Mouse (Mus musculus) heart, postnatal 0 days (tissue): ENCODE data around the gene Tmsb15b2. TPM values are rescaled to one million over a fixed set of nuclear protein-coding genes. Genes with fewer than 3 reads are reported as not detected.

Experiments
- ATAC-seq: fragments of 200-750 bp; cut with Nextera tagmentation; 2 replicates; pipeline ENCODE4 v1.8.0; 2017; ENCODE audit warnings: low read depth, moderate number of reproducible peaks, moderate library complexity; ENCODE audit not compliant: insufficient read depth
- DNase-seq: peaks from one replicate; pipeline ENCODE4 v3.0.0-alpha.2; 2016; ENCODE audit warnings: low spot score
- H3K27ac ChIP-seq: fragments of 300-500 bp; sonication (generic); 2 replicates; pipeline ENCODE4 v1.5.1; 2014; ENCODE audit warnings: low read depth, mild to moderate bottlenecking
- H3K27me3 ChIP-seq: fragments of 300-500 bp; sonication (generic); 2 replicates; pipeline ENCODE4 v1.6.1; 2014; ENCODE audit warnings: low read length, mixed read lengths; ENCODE audit not compliant: control insufficient read depth, insufficient read depth
- H3K36me3 ChIP-seq: fragments of 300-500 bp; sonication (generic); replicated peaks from 2 replicates; pipeline ENCODE4 v1.6.1; 2014; ENCODE audit warnings: low read length, mixed read lengths; ENCODE audit not compliant: control insufficient read depth, insufficient read depth
- H3K4me1 ChIP-seq: fragments of 300-500 bp; sonication (generic); 2 replicates; pipeline ENCODE4 v1.6.1; 2014; ENCODE audit warnings: antibody characterized with exemption; ENCODE audit not compliant: control insufficient read depth, insufficient read depth
- H3K4me2 ChIP-seq: fragments of 300-500 bp; sonication (generic); 2 replicates; pipeline ENCODE4 v1.6.1; 2014; ENCODE audit warnings: low read depth, mild to moderate bottlenecking, low read length, moderate library complexity
- H3K4me3 ChIP-seq: fragments of 300-500 bp; sonication (generic); 2 replicates; pipeline ENCODE4 v1.5.1; 2014; ENCODE audit warnings: low read depth, low read length
- H3K9ac ChIP-seq: fragments of 300-500 bp; sonication (generic); replicated peaks from 2 replicates; pipeline ENCODE4 v1.6.1; 2014; ENCODE audit warnings: low read depth, low read length, mixed read lengths
- H3K9me3 ChIP-seq: fragments of 300-500 bp; sonication (generic); replicated peaks from 2 replicates; pipeline ENCODE4 v1.6.1; 2016; ENCODE audit warnings: low read length; ENCODE audit not compliant: control insufficient read depth
- CTCF ChIP-seq: IDR thresholded peaks from 2 replicates; pipeline ENCODE4 v1.5.1; 2016; ENCODE audit warnings: antibody characterized with exemption, control low read depth, low read depth
- EP300 ChIP-seq: IDR thresholded peaks from 2 replicates; pipeline ENCODE4 v1.6.1; 2016; ENCODE audit warnings: antibody characterized with exemption, low read depth
- WGBS: fragments of 180-500 bp; shearing (Covaris S2); extraction: QIAGEN DNeasy Blood & Tissue Kit; methylation state at CpG from one replicate; pipeline ENCODE4 v1.1.7; 2014; 5-methylcytosine and 5-hydroxymethylcytosine counted together
- polyA plus RNA-seq: library from polyadenylated mRNA; unstranded; fragments of >200 nt; fragmentation: Nextera tagmentation; extraction: Ambion mirVana; gene quantifications from 2 replicates; pipeline ENCODE4 v1.2.1, GENCODE M21; 2015
- total RNA-seq: library from RNA; depleted of rRNA; stranded (reverse); fragments of >200 nt; gene quantifications from 2 replicates; pipeline ENCODE4 v1.2.3, GENCODE M21; 2014; ENCODE audit warnings: low replicate concordance

Tmsb15b2 gene
- total and polyA plus RNA-seq, 2 experiments from 2014 or later, result 13.8 TPM; not detected in 1

- Histone ChIP-seq H3K4me2 (no peak overlapping the region), H3K9me3 (no peaks in the 10 kb centered on the region), H3K9ac (no peak overlapping the region), H3K27me3 (peaks cover 3% of the 10 kb centered on the region; the same call in 1 of the 2 replicates), H3K36me3 (no peaks in the 10 kb centered on the region), H3K4me1 (no peaks in the 10 kb centered on the region), H3K4me3 (no peak overlapping the region; the same call in 1 of the 2 replicates), H3K27ac (no peak overlapping the region)
- no peak for DNase-seq
- ATAC-seq, result no peak
- WGBS, result 37% methylated on average over 14 of the region's 14 CpGs
- TF ChIP-seq CTCF (no peak), EP300 (no peak)
These were observed 18.3 kb upstream of the Tmsb15b2 start for GRCm38 (mm10) chrX:136993641-136994040.

DNA sequence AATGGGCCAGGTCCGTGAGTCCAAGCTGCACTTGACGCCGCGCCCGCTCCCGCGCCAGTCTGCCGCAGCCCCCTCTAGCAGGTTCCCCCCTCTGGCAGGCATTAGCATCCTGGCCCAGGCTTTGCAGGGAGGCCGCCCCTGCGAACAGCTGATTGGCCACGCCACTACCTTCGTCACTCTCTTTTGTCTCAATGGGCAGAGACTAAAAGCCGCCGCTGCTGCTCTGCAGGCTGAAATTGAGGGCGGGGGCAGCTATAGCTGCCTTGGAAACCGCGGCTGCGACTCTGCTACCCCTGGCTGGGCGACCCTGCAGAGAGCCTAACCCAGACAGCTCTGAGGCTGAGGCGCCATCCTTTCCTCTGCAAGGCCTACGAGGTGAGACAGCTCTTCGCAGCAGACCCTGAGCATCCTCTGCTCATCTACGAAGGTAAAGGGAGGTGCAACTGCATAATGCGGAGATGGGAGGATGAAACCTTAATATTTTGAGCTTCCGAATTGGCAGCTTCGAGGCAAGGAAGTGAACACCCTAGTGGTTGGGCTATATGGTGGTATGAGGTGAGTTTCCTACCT lies 17.8 kb upstream of the Tmsb15b2 start, which contains the start of gene Zcchc18:
Gene Zcchc18, plus strand, starts transcription at position 178 of the 570 bp plus-strand sequence.
- Histone ChIP-seq H3K36me3 (no peaks in the 10 kb centered on the region), H3K4me3 (peak within 1 kb of the TSS; percentile 39), H3K27ac (no peak within 1 kb of the TSS), H3K9me3 (no peaks in the 10 kb centered on the region), H3K4me2 (peak within 1 kb of the TSS; percentile 64), H3K27me3 (peaks cover 3% of the 10 kb centered on the region; the same call in 1 of the 2 replicates), H3K4me1 (no peaks in the 10 kb centered on the region), H3K9ac (no peak within 1 kb of the TSS)
- peak; percentile 6 for DNase-seq
- ATAC-seq, result peak; percentile 64; the same call in 1 of the 2 replicates
- WGBS, result 21% methylated on average over 26 of the region's 26 CpGs
- TF ChIP-seq EP300 (no peak), CTCF (no peak)

GRCm38 (mm10) chrX:136992191-136992965 lies 17.1 kb upstream of the Tmsb15b2 start:
- peak overlapping the region; percentile 39 for H3K4me3 ChIP-seq
- H3K36me3 ChIP-seq, result no peaks in the 10 kb centered on the region
- DNase-seq (no peak), ATAC-seq (no peak)
- no peak for TF ChIP-seq CTCF
- no peak for TF ChIP-seq EP300
- H3K4me1 ChIP-seq, result no peaks in the 10 kb centered on the region
- H3K27me3 ChIP-seq, result peaks cover 3% of the 10 kb centered on the region; the same call in 1 of the 2 replicates
- H3K27ac ChIP-seq, result no peak overlapping the region
- H3K9me3 ChIP-seq, result no peaks in the 10 kb centered on the region
- peak overlapping the region; percentile 64 for H3K4me2 ChIP-seq
- 21% methylated on average over 19 of the region's 19 CpGs for WGBS
- H3K9ac ChIP-seq, result no peak overlapping the region

DNA sequence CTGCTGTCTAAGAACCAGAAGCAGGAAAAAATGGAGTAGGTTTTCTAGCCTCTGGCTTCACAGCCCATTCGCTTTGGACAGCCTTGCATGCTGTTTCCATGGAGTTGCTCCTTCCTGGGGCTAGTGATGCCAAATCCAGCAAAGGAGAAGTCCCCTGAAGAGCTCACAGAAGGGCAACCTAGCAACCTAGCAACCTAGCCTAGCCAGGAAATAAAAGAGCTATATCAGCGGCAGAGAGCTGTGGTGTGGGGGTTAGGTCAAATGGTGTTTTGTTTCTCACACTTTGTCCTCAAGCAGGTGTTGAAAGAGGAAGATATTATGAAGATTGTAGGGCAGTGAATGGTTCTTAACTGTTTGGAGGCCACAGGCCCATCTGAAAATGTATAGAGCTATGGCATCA lies 16.0 kb upstream of the Tmsb15b2 start:
- DNase-seq, result no peak
- no peaks in the 10 kb centered on the region for H3K36me3 ChIP-seq
- H3K4me2 ChIP-seq, result no peak overlapping the region
- no peak for ATAC-seq
- WGBS, result 52% methylated on average over 2 of the region's 2 CpGs
- no peak overlapping the region for H3K9ac ChIP-seq
- H3K27ac ChIP-seq, result no peak overlapping the region
- H3K27me3 ChIP-seq, result peaks cover 3% of the 10 kb centered on the region; the same call in 1 of the 2 replicates
- H3K4me3 ChIP-seq, result no peak overlapping the region
- no peaks in the 10 kb centered on the region for H3K4me1 ChIP-seq
- TF ChIP-seq EP300 (no peak), CTCF (no peak)
- H3K9me3 ChIP-seq, result no peaks in the 10 kb centered on the region

- Histone ChIP-seq H3K4me3 (no peak overlapping the region), H3K4me2 (no peak overlapping the region), H3K27me3 (no peaks in the 10 kb centered on the region), H3K36me3 (no peaks in the 10 kb centered on the region), H3K9me3 (no peaks in the 10 kb centered on the region), H3K4me1 (no peaks in the 10 kb centered on the region), H3K27ac (no peak overlapping the region), H3K9ac (no peak overlapping the region)
- TF ChIP-seq EP300 (no peak), CTCF (no peak)
- ATAC-seq (no peak), DNase-seq (no peak)
These were observed 10.7 kb upstream of the Tmsb15b2 start for GRCm38 (mm10) chrX:136986039-136986438.
